ENCODE assay signal across 8 mouse cellular contexts in the genomic region with DNA sequence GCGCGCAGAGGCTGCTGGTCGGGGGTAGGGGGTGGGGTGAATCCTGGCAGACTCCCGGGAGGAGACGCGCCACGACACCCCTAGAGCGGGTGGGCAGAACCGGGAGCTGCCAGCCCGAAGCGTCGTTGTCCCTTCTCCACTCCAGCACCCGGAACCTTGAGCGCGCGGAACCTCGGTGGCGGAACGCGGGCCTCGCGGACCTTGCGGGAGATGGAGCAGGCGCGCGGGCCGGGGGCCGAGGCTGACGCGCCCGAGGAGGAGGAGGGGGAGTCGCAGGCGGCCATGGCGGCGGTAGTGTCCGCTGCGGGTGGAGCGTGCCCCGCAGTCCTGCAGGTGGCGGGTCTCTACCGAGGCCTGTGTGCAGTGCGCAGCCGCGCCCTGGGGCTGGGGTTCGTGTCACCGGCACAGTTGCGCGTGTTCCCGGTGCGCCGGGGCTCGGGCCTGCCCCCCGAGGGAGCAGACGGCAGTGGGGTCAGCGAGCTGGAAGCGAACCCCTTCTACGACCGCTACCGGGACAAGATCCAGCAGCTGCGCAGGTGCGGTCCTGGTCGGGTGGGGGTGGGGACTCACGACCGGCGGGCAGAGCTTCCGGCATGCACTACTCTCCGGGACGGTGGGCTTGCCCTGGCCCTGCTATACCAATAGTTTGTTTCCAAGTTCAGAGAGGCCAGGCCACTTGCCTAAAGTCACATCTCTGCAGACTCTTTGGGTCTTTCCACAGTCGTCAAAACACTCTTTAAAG. TPM values are rescaled to one million over a fixed set of nuclear protein-coding genes. Genes with fewer than 3 reads are reported as not detected.
DNase-seq lines count a peak whose midpoint lies in the region; ATAC-seq and TF ChIP-seq lines count a peak whose summit lies in the region.

A gene (plus strand): TSS at position 44 of the 742 bp plus-strand sequence.

- H3K27ac ChIP-seq in bone marrow, adult 2 months (ENCODE audit: control insufficient read depth, insufficient read depth, low read depth, low read length, poor library complexity) = peak within 1 kb of the TSS; percentile 41
- H3K27ac ChIP-seq in embryonic facial prominence, embryonic 14.5 days (replicated peaks; ENCODE audit: low read depth, low read length) = no peak within 1 kb of the TSS; the same call in 1 of the 2 replicates
- H3K27ac ChIP-seq in limb, embryonic 14.5 days (replicated peaks; ENCODE audit: low read depth, low read length) = peak within 1 kb of the TSS; percentile 28; the same call in 1 of the 2 replicates
- peak within 1 kb of the TSS; percentile 67 for H3K27ac ChIP-seq in midbrain, embryonic 16.5 days (ENCODE audit: low read length)

- peak within 1 kb of the TSS; percentile 72 for H3K4me2 ChIP-seq in embryonic facial prominence, embryonic 14.5 days (ENCODE audit: low read depth, low read length)
- peak within 1 kb of the TSS; percentile 74 for H3K4me2 ChIP-seq in limb, embryonic 14.5 days (replicated peaks; ENCODE audit: low read depth, low read length, severe bottlenecking)
- peak within 1 kb of the TSS; percentile 60 for H3K4me2 ChIP-seq in midbrain, embryonic 16.5 days (ENCODE audit: low read length)

- peak; percentile 91 for ATAC-seq in embryonic facial prominence, embryonic 14.5 days (ENCODE audit: low read depth)
- ATAC-seq in limb, embryonic 14.5 days (ENCODE audit: low FRiP score, low read depth) = peak; percentile 92
- ATAC-seq in midbrain, embryonic 16.5 days = peak; percentile 95

- peak within 1 kb of the TSS; percentile 88 for H3K9ac ChIP-seq in embryonic facial prominence, embryonic 14.5 days (ENCODE audit: low read depth, low read length)
- peak within 1 kb of the TSS; percentile 85 for H3K9ac ChIP-seq in limb, embryonic 14.5 days (ENCODE audit: low read depth, low read length, severe bottlenecking)
- H3K9ac ChIP-seq in midbrain, embryonic 16.5 days (ENCODE audit: low read depth, low read length) = peak within 1 kb of the TSS; percentile 76

- TF ChIP-seq POLR2A in bone marrow, adult 2 months (IDR thresholded peaks at IDR 0.05; ENCODE audit: borderline replicate concordance, control insufficient read depth, low read depth, low read length) = peak; percentile 36; the same call in 1 of the 2 replicates
- TF ChIP-seq POLR2A in limb, embryonic 14.5 days (IDR thresholded peaks at IDR 0.05; ENCODE audit: borderline replicate concordance, extremely low read depth, insufficient read depth, insufficient read length) = 0 out of 2 replicates have a peak, but pooled peaks have one; percentile 44

- under 1% methylated on average over 68 of the region's 69 CpGs for WGBS in bone marrow, adult 2 months
- 0% methylated on average over 18 of the region's 69 CpGs for WGBS in embryonic facial prominence, embryonic 14.5 days
- under 1% methylated on average over 47 of the region's 69 CpGs for WGBS in limb, embryonic 14.5 days
- WGBS in midbrain, embryonic 16.5 days = under 1% methylated on average over 69 of the region's 69 CpGs

- H3K4me3 ChIP-seq in bone marrow, adult 2 months (replicated peaks; ENCODE audit: control insufficient read depth, low read depth, low read length) = peak within 1 kb of the TSS; percentile 60
- H3K4me3 ChIP-seq in embryonic facial prominence, embryonic 14.5 days (ENCODE audit: low read depth, low read length) = peak within 1 kb of the TSS; percentile 76
- H3K4me3 ChIP-seq in limb, embryonic 14.5 days (replicated peaks; ENCODE audit: low read length) = peak within 1 kb of the TSS; percentile 73
- H3K4me3 ChIP-seq in midbrain, embryonic 16.5 days (ENCODE audit: low read depth, low read length) = peak within 1 kb of the TSS; percentile 73

- H3K4me1 ChIP-seq in bone marrow, adult 2 months (ENCODE audit: control insufficient read depth, insufficient read depth, low read length) = no peaks in the 10 kb centered on the region; the same call in 1 of the 2 replicates
- peaks cover 7% of the 10 kb centered on the region for H3K4me1 ChIP-seq in embryonic facial prominence, embryonic 14.5 days (ENCODE audit: control insufficient read depth, insufficient read depth, low read length)
- H3K4me1 ChIP-seq in limb, embryonic 14.5 days (ENCODE audit: control insufficient read depth, insufficient read depth, low read length) = peaks cover 6% of the 10 kb centered on the region; the same call in 1 of the 2 replicates
- peaks cover 14% of the 10 kb centered on the region for H3K4me1 ChIP-seq in midbrain, embryonic 16.5 days (ENCODE audit: control insufficient read depth, insufficient read depth, low read length)

- H3K9me3 ChIP-seq in embryonic facial prominence, embryonic 14.5 days (ENCODE audit: control insufficient read depth, low read length) = no peaks in the 10 kb centered on the region
- H3K9me3 ChIP-seq in limb, embryonic 14.5 days (ENCODE audit: control insufficient read depth, low read length) = no peaks in the 10 kb centered on the region
- H3K9me3 ChIP-seq in midbrain, embryonic 16.5 days (replicated peaks; ENCODE audit: control insufficient read depth, low read length, poor library complexity, severe bottlenecking) = no peaks in the 10 kb centered on the region

- H3K36me3 ChIP-seq in embryonic facial prominence, embryonic 14.5 days (ENCODE audit: control insufficient read depth, insufficient read depth, low read length) = peaks cover 18% of the 10 kb centered on the region
- peaks cover 13% of the 10 kb centered on the region for H3K36me3 ChIP-seq in limb, embryonic 14.5 days (ENCODE audit: control insufficient read depth, insufficient read depth, low read length)
- peaks cover 3% of the 10 kb centered on the region; the same call in 1 of the 2 replicates for H3K36me3 ChIP-seq in midbrain, embryonic 16.5 days (ENCODE audit: control insufficient read depth, insufficient read depth, low read length)

- peak; percentile 87 for DNase-seq in A20 (ENCODE audit: low read depth, low spot score)
- DNase-seq in embryonic facial prominence, embryonic 14.5 days (ENCODE audit: low spot score) = peak; percentile 72
- peak; percentile 55 for DNase-seq in heart, adult 8-10 months (ENCODE audit: low spot score)
- DNase-seq in kidney, adult 9 months = peak; percentile 63
- peak; percentile 19 for DNase-seq in limb, embryonic 14.5 days (ENCODE audit: low spot score)
- peak; percentile 66 to 71 for DNase-seq in spleen, postnatal 10 days (ENCODE audit: low spot score in 2 of 2)

- no peak for TF ChIP-seq CTCF in bone marrow, adult 2 months (IDR thresholded peaks at IDR 0.05; ENCODE audit: control insufficient read depth, insufficient read depth, low read length)

- H3K27me3 ChIP-seq in embryonic facial prominence, embryonic 14.5 days (replicated peaks; ENCODE audit: control insufficient read depth, insufficient read depth, low read length) = no peaks in the 10 kb centered on the region
- no peaks in the 10 kb centered on the region for H3K27me3 ChIP-seq in limb, embryonic 14.5 days (ENCODE audit: control insufficient read depth, insufficient read depth, low read length)
- no peaks in the 10 kb centered on the region for H3K27me3 ChIP-seq in midbrain, embryonic 16.5 days (ENCODE audit: control insufficient read depth, insufficient read depth, low read depth, low read length)

RNA-seq across cellular contexts. Expression of the gene that starts here (rescaled TPM):
- 6.4 and 9.2 TPM in 2 replicates for polyA plus RNA-seq in bone marrow, adult 2 months (2011; ENCODE audit: insufficient read depth, insufficient read length, low replicate concordance, missing spikeins)
- polyA plus RNA-seq in embryonic facial prominence, embryonic 14.5 days (2014; fragmentation: Nextera tagmentation; extraction: Ambion mirVana) = 54.4 and 58.7 TPM in 2 replicates
- 100 to 1,000 TPM; 110 to 119 (median 113) TPM for total RNA-seq in heart, adult 8-10 months (2022)
- polyA plus RNA-seq in limb, embryonic 14.5 days (2012; rRNA removed) = 29.9 and 35.5 TPM in 2 replicates
- polyA plus RNA-seq in limb, embryonic 14.5 days (2014; fragmentation: Nextera tagmentation; extraction: Ambion mirVana) = 57.1 and 58.4 TPM in 2 replicates
- polyA plus RNA-seq in midbrain, embryonic 16.5 days (2015; fragmentation: Nextera tagmentation; extraction: Ambion mirVana) = 37.1 and 38.6 TPM in 2 replicates

Comparison
In these comparisons a context has a peak if more than half of its experiments do, and no peak if none do; other contexts are left out.
1. DNase-seq: peak in every context shown above with its lines; median percentile 87 in A20; 72 in embryonic facial prominence, embryonic 14.5 days; 68 in spleen, postnatal 10 days; 63 in kidney, adult 9 months; 55 in heart, adult 8-10 months; 19 in limb, embryonic 14.5 days.